ENCODE assay signal across 9 mouse cellular contexts in genomic region chr5:23251462-23252224, GRCm38 (mm10).
DNase-seq lines count a peak whose midpoint lies in the region; ATAC-seq and TF ChIP-seq lines count a peak whose summit lies in the region.
"Had no signal": no experiment of that assay in that cellular context is flagged by ENCODE, and none has a peak within 500 bp of the region (broad histone marks: within the 10 kb centered on the region; RNA-seq: fewer than 3 reads in every experiment).

No protein-coding gene starts in this region.

- intact Hi-C loops in left cerebral cortex, postnatal 36 days (cut with DNase I), result no loop called here

- H3K27me3 ChIP-seq in forebrain, embryonic 15.5 days, result no peaks in the 10 kb centered on the region
- peaks cover 9% of the 10 kb centered on the region for H3K27me3 ChIP-seq in myocyte (ENCODE audit: control insufficient read depth, insufficient read depth, insufficient read length)
- no peaks in the 10 kb centered on the region for H3K27me3 ChIP-seq in stomach, postnatal 0 days (ENCODE audit: control insufficient read depth, insufficient read depth, low read length)
- H3K27me3 ChIP-seq: midbrain, embryonic 12.5 days had no signal

- 43% methylated on average over 12 of the region's 12 CpGs for WGBS in forebrain, embryonic 15.5 days
- WGBS in stomach, postnatal 0 days, result 25% methylated on average over 12 of the region's 12 CpGs

- H3K4me1 ChIP-seq in forebrain, embryonic 15.5 days, result no peaks in the 10 kb centered on the region
- no peaks in the 10 kb centered on the region for H3K4me1 ChIP-seq in stomach, postnatal 0 days (replicated peaks; ENCODE audit: control insufficient read depth, insufficient read depth)
- H3K4me1 ChIP-seq: midbrain, embryonic 12.5 days had no signal

- no peak overlapping the region for H3K4me2 ChIP-seq in forebrain, embryonic 15.5 days (replicated peaks)
- peak overlapping the region; percentile 75 for H3K4me2 ChIP-seq in myocyte (ENCODE audit: low read depth)
- H3K4me2 ChIP-seq in stomach, postnatal 0 days (replicated peaks; ENCODE audit: low read depth), result peak overlapping the region; percentile 41
- H3K4me2 ChIP-seq: midbrain, embryonic 12.5 days had no signal

- DNase-seq in cerebellum, adult 18-20 months, result peak; percentile 11 to 19
- DNase-seq in adrenal gland, adult 2 months, result peak; percentile 79
- DNase-seq in heart, postnatal 4 days, result peak; percentile 91
- peak; percentile 7 to 16 for DNase-seq in left cerebral cortex, postnatal 36 days (ENCODE audit: low spot score in 2 of 2)
- peak; percentile 71 for DNase-seq in stomach, postnatal 0 days (ENCODE audit: low spot score)

- no peak for TF ChIP-seq EP300 in stomach, postnatal 0 days (optimal IDR thresholded peaks at IDR 0.05)

- H3K9ac ChIP-seq in forebrain, embryonic 15.5 days (replicated peaks), result no peak overlapping the region
- H3K9ac ChIP-seq in stomach, postnatal 0 days (ENCODE audit: low read length), result no peak overlapping the region
- H3K9ac ChIP-seq: midbrain, embryonic 12.5 days had no signal

- no peak overlapping the region for H3ac ChIP-seq in myocyte (ENCODE audit: control insufficient read depth, insufficient read length)

- H3K9me3 ChIP-seq in forebrain, embryonic 15.5 days, result no peaks in the 10 kb centered on the region
- H3K9me3 ChIP-seq in stomach, postnatal 0 days (ENCODE audit: control insufficient read depth, low read length), result no peaks in the 10 kb centered on the region
- H3K9me3 ChIP-seq: midbrain, embryonic 12.5 days had no signal

- no peak for TF ChIP-seq POLR2A in myocyte (IDR thresholded peaks at IDR 0.05; ENCODE audit: insufficient read length, low read depth)

- no peak overlapping the region for H3K4me3 ChIP-seq in forebrain, embryonic 15.5 days
- H3K4me3 ChIP-seq in myocyte, result no peak overlapping the region
- no peak overlapping the region for H3K4me3 ChIP-seq in stomach, postnatal 0 days (ENCODE audit: low read depth, low read length)
- H3K4me3 ChIP-seq: midbrain, embryonic 12.5 days had no signal

- TF ChIP-seq CTCF in stomach, postnatal 0 days (IDR thresholded peaks at IDR 0.05; ENCODE audit: low read depth), result peak; percentile 77

- no peaks in the 10 kb centered on the region for H3K36me3 ChIP-seq in forebrain, embryonic 15.5 days
- no peaks in the 10 kb centered on the region for H3K36me3 ChIP-seq in myocyte (ENCODE audit: control insufficient read depth, insufficient read depth)
- no peaks in the 10 kb centered on the region for H3K36me3 ChIP-seq in stomach, postnatal 0 days (ENCODE audit: control insufficient read depth, insufficient read depth, low read length)
- H3K36me3 ChIP-seq: midbrain, embryonic 12.5 days had no signal

- H3K27ac ChIP-seq in forebrain, embryonic 15.5 days (replicated peaks), result no peak overlapping the region
- H3K27ac ChIP-seq in stomach, postnatal 0 days (replicated peaks), result no peak overlapping the region
- H3K27ac ChIP-seq: midbrain, embryonic 12.5 days had no signal

- H3K79me2 ChIP-seq in myocyte (ENCODE audit: control insufficient read depth, insufficient read depth), result no peaks in the 10 kb centered on the region

- no peak for ATAC-seq in cerebellum, adult (ENCODE audit: insufficient number of reproducible peaks, low FRiP score, low TSS enrichment)
- 0 out of 2 replicates have a peak, but pooled peaks have one; percentile 48 for ATAC-seq in forebrain, embryonic 15.5 days (replicated peaks)
- peak; percentile 67; the same call in 1 of the 2 replicates for ATAC-seq in stomach, postnatal 0 days (ENCODE audit: low FRiP score, low TSS enrichment)

TF ChIP-seq in myocyte, 11 proteins besides CTCF, POLR2A, EP300 and RAD21:
- TF ChIP-seq CEBPB (IDR thresholded peaks at IDR 0.05; ENCODE audit: insufficient read depth, poor library complexity, severe bottlenecking) (no peak), MYOD1 (IDR thresholded peaks at IDR 0.05; ENCODE audit: control insufficient read depth in 1 of 3, insufficient read length in 2 of 3, low read depth in 2 of 3) (no peak), MYOG (IDR thresholded peaks at IDR 0.05; ENCODE audit: control insufficient read depth in 1 of 3, insufficient read depth in 1 of 3, insufficient read length in 2 of 3, low read depth in 2 of 3) (peak in 1 of 3 experiments; percentile 11), MAX (IDR thresholded peaks at IDR 0.05; ENCODE audit: low read depth) (no peak), REST (IDR thresholded peaks at IDR 0.05; ENCODE audit: insufficient read depth, insufficient read length) (no peak)
TF ChIP-seq in myocyte: peak in this region for 1.

Comparison
In these comparisons a context has a peak if more than half of its experiments do, and no peak if none do; other contexts are left out.
1. DNase-seq: peak in every context shown above with its lines; median percentile 91 in heart, postnatal 4 days; 79 in adrenal gland, adult 2 months; 71 in stomach, postnatal 0 days; 15 in cerebellum, adult 18-20 months; 12 in left cerebral cortex, postnatal 36 days.